Mouse (Mus musculus): Measurements from ENCODE around the gene Olfr456. TPM values are rescaled to one million over a fixed set of nuclear protein-coding genes. Genes with fewer than 3 reads are reported as not detected.
"Not testable (repeated sequence)": the region's sequence is repeated elsewhere in the genome, so short reads cannot be mapped to it uniquely, and the experiment has no call there.

Olfr456 gene
- not detected for total RNA-seq (2021)

- intact Hi-C loops (cut with DNase I): no loop called here
- no peak for DNase-seq
These were observed at the start of gene Olfr456 for GRCm38 (mm10) chr6:42487114-42487513. Gene Olfr456 (minus strand): TSS chr6:42487214.

- intact Hi-C loops (cut with DNase I): no loop called here
- DNase-seq: no peak
These were observed 26.4 kb upstream of the Olfr456 start for GRCm38 (mm10) chr6:42513461-42513860.

GRCm38 (mm10) chr6:42509311-42509710, 22.3 kb upstream of the Olfr456 start:
- intact Hi-C loops (cut with DNase I): no loop called here
- no peak for DNase-seq

GRCm38 (mm10) chr6:42503478-42503877, 16.5 kb upstream of the Olfr456 start:
- intact Hi-C loops (cut with DNase I): no loop called here
- DNase-seq: no peak

DNA sequence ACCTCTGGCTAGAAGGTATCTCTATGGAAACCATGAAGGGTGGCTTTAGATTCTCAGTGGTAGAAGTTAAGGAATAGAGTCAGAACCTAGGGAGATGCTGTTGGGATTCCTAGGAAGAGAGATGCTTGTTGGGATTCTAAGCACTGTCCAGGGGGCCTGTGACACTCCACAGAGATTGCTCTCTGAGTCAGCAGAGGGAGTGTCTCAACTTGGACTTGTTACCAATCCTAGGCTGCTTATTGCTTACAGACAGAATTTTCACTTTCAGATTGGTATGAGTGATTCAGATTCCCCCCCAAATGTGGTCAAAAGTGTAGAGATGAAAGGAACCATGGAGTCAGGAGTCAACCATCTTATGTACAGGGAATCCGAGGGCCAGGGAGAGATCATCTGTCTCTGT, 2.7 kb upstream of the Olfr456 start:
- DNase-seq: no peak
- intact Hi-C loops (cut with DNase I): no loop called here

- intact Hi-C loops (cut with DNase I): no loop called here
- DNase-seq: no peak
These were observed 2.4 kb downstream of the Olfr456 start for GRCm38 (mm10) chr6:42484633-42485032.

GRCm38 (mm10) chr6:42476235-42476634, 10.8 kb downstream of the Olfr456 start, which contains the start of gene Olfr457:
Gene Olfr457 (minus strand): TSS chr6:42476335.
- intact Hi-C loops (cut with DNase I): no loop called here
- DNase-seq: no peak

DNA sequence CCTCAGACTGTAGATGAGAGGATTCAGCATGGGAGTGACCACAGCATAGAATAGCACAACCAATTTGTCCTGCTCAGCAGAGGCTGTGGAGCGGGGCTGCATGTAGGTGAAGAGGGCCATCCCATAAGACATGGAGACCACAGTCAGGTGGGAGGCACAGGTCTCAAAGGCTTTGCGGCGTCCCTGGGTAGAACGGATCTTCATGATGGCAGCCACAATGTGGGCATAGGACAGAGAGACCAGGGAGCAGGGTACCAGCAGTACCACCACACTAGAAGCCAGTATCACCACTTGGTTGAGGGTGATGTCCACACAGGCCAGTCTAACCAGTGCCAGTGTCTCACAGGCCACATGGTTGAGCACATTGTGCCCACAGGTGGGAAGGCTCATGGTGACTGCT, 15.7 kb downstream of the Olfr456 start:
- intact Hi-C loops (cut with DNase I); DNase-seq: not testable (repeated sequence)

- DNase-seq: no peak
- intact Hi-C loops (cut with DNase I): no loop called here
These were observed 16.5 kb downstream of the Olfr456 start for GRCm38 (mm10) chr6:42470542-42470941.

DNA sequence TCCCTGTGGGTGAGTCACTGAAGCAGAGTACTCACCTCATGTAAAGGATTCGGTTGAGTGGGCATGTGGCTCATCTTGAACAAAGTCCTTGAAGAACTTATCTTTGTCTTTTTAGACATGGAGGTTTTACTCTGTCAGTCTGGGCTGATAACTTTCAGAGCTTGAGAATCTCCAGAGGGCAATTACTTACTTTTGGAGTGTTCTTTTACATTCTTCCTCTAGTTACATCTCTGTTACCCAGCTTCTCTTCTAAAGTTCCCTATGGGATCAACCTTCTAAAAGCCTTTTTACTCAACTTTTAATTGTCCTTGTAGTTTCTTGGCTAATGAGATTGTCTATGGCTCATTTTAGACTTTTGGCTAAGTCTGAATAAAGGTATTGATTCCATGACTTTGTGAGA, 21.9 kb downstream of the Olfr456 start, which contains the start of gene Olfr458:
Olfr458 (minus strand) TSS at position 101 of the 400 bp plus-strand sequence.
- intact Hi-C loops (cut with DNase I): no loop called here
- no peak for DNase-seq

GRCm38 (mm10) chr6:42447381-42447780, 39.6 kb downstream of the Olfr456 start:
- intact Hi-C loops (cut with DNase I): no loop called here
- no peak for DNase-seq

DNA sequence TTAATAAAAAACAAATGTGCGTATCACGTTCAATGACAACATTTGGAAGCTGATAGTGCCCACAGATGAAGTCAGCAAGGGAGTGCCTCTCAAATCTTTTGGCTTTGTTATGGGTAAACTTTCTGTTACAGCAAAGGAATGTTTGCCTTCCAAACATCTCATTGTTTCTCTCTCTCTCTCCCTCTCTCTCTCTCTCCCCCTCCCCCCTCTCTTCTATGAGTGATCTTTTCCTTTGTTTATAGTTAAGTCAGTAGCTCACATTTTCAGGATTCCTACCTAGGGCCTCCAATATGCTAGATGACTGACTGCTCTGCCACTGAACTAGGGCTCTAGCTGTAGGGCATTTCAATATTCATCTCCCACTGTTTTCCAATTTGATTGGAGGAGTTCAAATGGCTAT, 42.5 kb downstream of the Olfr456 start:
- DNase-seq: no peak
- intact Hi-C loops (cut with DNase I): no loop called here

- no peak for DNase-seq
- intact Hi-C loops (cut with DNase I): no loop called here
These were observed 45.6 kb downstream of the Olfr456 start for GRCm38 (mm10) chr6:42441395-42441794.

Other genes starting within 250 kb of the Olfr456 start
- gene Gstk1, start 241.3 kb downstream of the Olfr456 start, total RNA-seq (2021): 1 to 10 TPM; 3.4 to 4.1 TPM
- not detected for gene Tmem139, start 225.2 kb downstream of the Olfr456 start, total RNA-seq (2021)
- 10 to 100 TPM; 45.5 to 49.7 TPM for gene Casp2, start 222.2 kb downstream of the Olfr456 start, total RNA-seq (2021)
- gene Clcn1, start 200.5 kb downstream of the Olfr456 start, total RNA-seq (2021): 1 to 10 TPM; 6.6 to 7.7 TPM
- gene Fam131b, start 162.6 kb downstream of the Olfr456 start, total RNA-seq (2021): 10 to 100 TPM; 83.4 to 92.0 TPM
- 10 to 100 TPM; 43.9 to 49.8 TPM for gene Zyx, start 137.6 kb downstream of the Olfr456 start, total RNA-seq (2021)
- under 1 TPM; 0.14 to 0.18 TPM for gene Epha1, start 113.9 kb downstream of the Olfr456 start, total RNA-seq (2021)
- gene Tas2r143, start 87.0 kb downstream of the Olfr456 start, total RNA-seq (2021): not detected
- under 1 TPM in 1 of 2 experiments, not detected in 1; 0.36 TPM for gene Tas2r135, start 81.8 kb downstream of the Olfr456 start, total RNA-seq (2021)
- not detected for gene Tas2r126, start 52.7 kb downstream of the Olfr456 start, total RNA-seq (2021)
- not detected for gene Olfr458, start 22.0 kb downstream of the Olfr456 start, total RNA-seq (2021)
- not detected for gene Olfr457, start 10.9 kb downstream of the Olfr456 start, total RNA-seq (2021)
- gene Olfr455, start 60.4 kb upstream of the Olfr456 start, total RNA-seq (2021): not detected
- gene Tcaf3, start 110.5 kb upstream of the Olfr456 start, total RNA-seq (2021): not detected
- 1 to 10 TPM; 2.2 to 2.4 TPM for gene Tcaf2, start 158.0 kb upstream of the Olfr456 start, total RNA-seq (2021)
- gene Tcaf1, start 222.9 kb upstream of the Olfr456 start, total RNA-seq (2021): 100 to 1,000 TPM; 270 to 290 TPM